ENCODE assay signal across 11 mouse cellular contexts in the genomic region with DNA sequence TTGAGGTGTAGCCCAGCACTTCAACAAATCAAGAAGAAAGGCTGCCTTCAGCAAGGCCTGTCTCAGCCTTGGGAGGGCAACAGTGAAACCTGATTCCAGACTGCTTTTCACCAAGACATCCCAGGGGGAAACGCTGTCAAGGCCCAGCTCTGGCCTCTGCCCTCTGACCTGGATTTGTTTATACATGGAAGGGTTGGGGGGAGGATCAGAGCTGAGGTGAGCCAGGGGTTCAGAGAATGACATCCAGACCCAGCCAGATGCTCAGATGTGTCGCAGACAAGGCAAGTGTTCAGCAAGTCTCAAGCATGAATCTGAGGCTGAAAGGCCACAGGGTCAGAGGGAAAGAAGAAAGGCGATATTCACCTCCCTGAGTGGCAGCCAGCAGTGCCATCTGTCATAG. TPM values are rescaled to one million over a fixed set of nuclear protein-coding genes. Genes with fewer than 3 reads are reported as not detected.
DNase-seq lines count a peak whose midpoint lies in the region; ATAC-seq and TF ChIP-seq lines count a peak whose summit lies in the region.
"Had no signal": no experiment of that assay in that cellular context is flagged by ENCODE, and none has a peak within 500 bp of the region (broad histone marks: within the 10 kb centered on the region; RNA-seq: fewer than 3 reads in every experiment).

No protein-coding gene starts in this region.

- H3K9me3 ChIP-seq in heart, embryonic 16.5 days (replicated peaks; ENCODE audit: control insufficient read depth, low read length): no peaks in the 10 kb centered on the region
- H3K9me3 ChIP-seq in lung, embryonic 14.5 days (ENCODE audit: low read depth, low read length): no peaks in the 10 kb centered on the region
- no peaks in the 10 kb centered on the region for H3K9me3 ChIP-seq in embryonic facial prominence, embryonic 12.5 days

- H3K27me3 ChIP-seq in heart, embryonic 16.5 days (ENCODE audit: control insufficient read depth, insufficient read depth, low read length): no peaks in the 10 kb centered on the region
- no peaks in the 10 kb centered on the region for H3K27me3 ChIP-seq in lung, embryonic 14.5 days (ENCODE audit: insufficient read depth, low read length)
- no peaks in the 10 kb centered on the region for H3K27me3 ChIP-seq in embryonic facial prominence, embryonic 12.5 days

- TF ChIP-seq CTCF in lung, embryonic 14.5 days (IDR thresholded peaks at IDR 0.05; ENCODE audit: low read depth): no peak

- ATAC-seq in heart, embryonic 16.5 days (replicated peaks; ENCODE audit: extremely low read depth, insufficient read depth, low FRiP score): no peak
- ATAC-seq in lung, embryonic 14.5 days (ENCODE audit: insufficient read depth): no peak
- ATAC-seq in embryonic facial prominence, embryonic 12.5 days (ENCODE audit: insufficient number of reproducible peaks, insufficient read depth, low FRiP score, low TSS enrichment): no peak
- ATAC-seq in granulocyte monocyte progenitor cell, adult 5-6 weeks (replicated peaks; ENCODE audit: poor library complexity, severe bottlenecking): no peak

- no peak for DNase-seq in heart, adult 8-10 months (ENCODE audit: low spot score)
- no peak for DNase-seq in lung, embryonic 14.5 days
- DNase-seq in lung, postnatal 14 days: no peak
- DNase-seq in mesoderm, embryonic 11.5 days (ENCODE audit: low read depth, low spot score): peak; percentile 93
- DNase-seq in adrenal gland, postnatal 10 days: no peak
- DNase-seq: cerebellum, adult 8-10 months; gastrocnemius, adult 2 months; lung, postnatal 4 days had no signal

- H3K36me3 ChIP-seq in heart, embryonic 16.5 days (ENCODE audit: control insufficient read depth, insufficient read depth): no peaks in the 10 kb centered on the region
- no peaks in the 10 kb centered on the region for H3K36me3 ChIP-seq in lung, embryonic 14.5 days (ENCODE audit: insufficient read depth)
- no peaks in the 10 kb centered on the region for H3K36me3 ChIP-seq in embryonic facial prominence, embryonic 12.5 days

- no peak overlapping the region for H3K4me2 ChIP-seq in heart, embryonic 16.5 days (ENCODE audit: low read depth, low read length)
- H3K4me2 ChIP-seq in lung, embryonic 14.5 days: no peak overlapping the region
- H3K4me2 ChIP-seq in embryonic facial prominence, embryonic 12.5 days (replicated peaks): no peak overlapping the region

- no peak overlapping the region for H3K9ac ChIP-seq in heart, embryonic 16.5 days (ENCODE audit: low read length)
- no peak overlapping the region for H3K9ac ChIP-seq in lung, embryonic 14.5 days
- H3K9ac ChIP-seq in embryonic facial prominence, embryonic 12.5 days: no peak overlapping the region

- H3K4me3 ChIP-seq in heart, embryonic 16.5 days (ENCODE audit: low read length): no peak overlapping the region
- H3K4me3 ChIP-seq in lung, embryonic 14.5 days (ENCODE audit: low read depth, low read length): no peak overlapping the region
- H3K4me3 ChIP-seq in embryonic facial prominence, embryonic 12.5 days: no peak overlapping the region
- H3K4me3 ChIP-seq: gastrocnemius, adult 2 months had no signal

- peak overlapping the region; percentile 49; the same call in 1 of the 2 replicates for H3K27ac ChIP-seq in heart, embryonic 16.5 days (ENCODE audit: low read length)
- peak overlapping the region; percentile 65 for H3K27ac ChIP-seq in lung, embryonic 14.5 days (ENCODE audit: low read depth)
- peak overlapping the region; percentile 46; the same call in 1 of the 2 replicates for H3K27ac ChIP-seq in embryonic facial prominence, embryonic 12.5 days
- H3K27ac ChIP-seq: gastrocnemius, adult 2 months had no signal

- H3K4me1 ChIP-seq in heart, embryonic 16.5 days (ENCODE audit: control insufficient read depth, insufficient read depth, low read length): peaks cover 80% of the 10 kb centered on the region
- H3K4me1 ChIP-seq in lung, embryonic 14.5 days (ENCODE audit: insufficient read depth): peaks cover 25% of the 10 kb centered on the region
- H3K4me1 ChIP-seq in embryonic facial prominence, embryonic 12.5 days: peaks cover 65% of the 10 kb centered on the region

- 33% methylated on average over 3 of the region's 3 CpGs for WGBS in heart, embryonic 16.5 days
- WGBS in lung, embryonic 14.5 days: 13% methylated on average over 3 of the region's 3 CpGs
- 6% methylated on average over 3 of the region's 3 CpGs for WGBS in embryonic facial prominence, embryonic 12.5 days

RNA-seq across cellular contexts. Expression of gene Spsb4, which starts 36.3 kb away (rescaled TPM):
- polyA plus RNA-seq in heart, embryonic 16.5 days (2015; fragmentation: Nextera tagmentation; extraction: Ambion mirVana): 53.2 and 53.7 TPM in 2 replicates
- 1 to 10 TPM; 3.3 to 4.9 (median 4.3) TPM for total RNA-seq in heart, adult 8-10 months (2022)
- polyA plus RNA-seq in lung, embryonic 14.5 days (2014; fragmentation: Nextera tagmentation; extraction: Ambion mirVana): 13.7 and 16.6 TPM in 2 replicates
- 35.2 and 36.8 TPM in 2 replicates for polyA plus RNA-seq in embryonic facial prominence, embryonic 12.5 days (2016; fragmentation: Nextera tagmentation; extraction: Ambion mirVana)
- 3.1 and 3.9 TPM in 2 replicates for total RNA-seq in granulocyte monocyte progenitor cell, adult 5-6 weeks (2014; fragmentation: Nextera tagmentation)
- total RNA-seq in granulocyte monocyte progenitor cell, adult 5-6 weeks (2017): 5.5 and 6.1 TPM in 2 replicates
- total RNA-seq in adrenal gland, postnatal 10 days (2021): 1 to 10 TPM; 1.5 to 3.5 TPM
